Mouse (Mus musculus) embryonic facial prominence, embryonic 15.5 days (tissue): ENCODE measurements around the gene Cdkl1. TPM values are rescaled to one million over a fixed set of nuclear protein-coding genes. Genes with fewer than 3 reads are reported as not detected.

ENCODE experiments used
- ATAC-seq: fragments of 200-750 bp; cut with Nextera tagmentation; 2 replicates; pipeline ENCODE4 v1.8.0; 2017; ENCODE audit warnings: low read depth, moderate TSS enrichment; ENCODE audit not compliant: insufficient number of reproducible peaks, low FRiP score, low TSS enrichment
- H3K27ac ChIP-seq: fragments of 300-500 bp; sonication (generic); replicated peaks from 2 replicates; pipeline ENCODE4 v1.5.1; 2015; ENCODE audit warnings: mild to moderate bottlenecking, inconsistent platforms
- H3K27me3 ChIP-seq: fragments of 300-500 bp; sonication (generic); 2 replicates; pipeline ENCODE4 v1.6.1; 2015; ENCODE audit warnings: inconsistent platforms
- H3K36me3 ChIP-seq: fragments of 300-500 bp; sonication (generic); 2 replicates; pipeline ENCODE4 v1.6.1; 2015; ENCODE audit warnings: mild to moderate bottlenecking, inconsistent platforms
- H3K4me1 ChIP-seq: fragments of 300-500 bp; sonication (generic); 2 replicates; pipeline ENCODE4 v1.6.1; 2015; ENCODE audit warnings: inconsistent platforms
- H3K4me2 ChIP-seq: fragments of 300-500 bp; sonication (generic); replicated peaks from 2 replicates; pipeline ENCODE4 v1.6.1; 2015; ENCODE audit warnings: mild to moderate bottlenecking, inconsistent platforms
- H3K4me3 ChIP-seq: fragments of 300-500 bp; sonication (generic); replicated peaks from 2 replicates; pipeline ENCODE4 v1.5.1; 2015; ENCODE audit warnings: mild to moderate bottlenecking, inconsistent platforms
- H3K9ac ChIP-seq: fragments of 300-500 bp; sonication (generic); 2 replicates; pipeline ENCODE4 v1.6.1; 2015; ENCODE audit warnings: inconsistent platforms
- H3K9me3 ChIP-seq: fragments of 300-500 bp; sonication (generic); replicated peaks from 2 replicates; pipeline ENCODE4 v1.6.1; 2016; ENCODE audit warnings: inconsistent platforms
- WGBS: fragments of 180-500 bp; shearing (Covaris S2); methylation state at CpG from one replicate; pipeline ENCODE4 v1.1.7; 2015; 5-methylcytosine and 5-hydroxymethylcytosine counted together
- polyA plus RNA-seq: library from polyadenylated mRNA; unstranded; fragments of >200 nt; fragmentation: Nextera tagmentation; extraction: Ambion mirVana; gene quantifications from 2 replicates; pipeline ENCODE4 v1.2.1, GENCODE M21; 2015

Cdkl1 gene
- polyA plus RNA-seq, result 2.8 and 3.2 TPM in 2 replicates

- peak within 1 kb of the TSS; percentile 43 for H3K9ac ChIP-seq
- peaks cover 8% of the 10 kb centered on the region for H3K27me3 ChIP-seq
- H3K4me2 ChIP-seq, result peak within 1 kb of the TSS; percentile 94
- H3K4me1 ChIP-seq, result peaks cover 11% of the 10 kb centered on the region
- peak; percentile 73 for ATAC-seq
- H3K36me3 ChIP-seq, result no peaks in the 10 kb centered on the region
- H3K9me3 ChIP-seq, result no peaks in the 10 kb centered on the region
- 2% methylated on average over 45 of the region's 45 CpGs for WGBS
- H3K4me3 ChIP-seq, result peak within 1 kb of the TSS; percentile 49
- no peak within 1 kb of the TSS for H3K27ac ChIP-seq
Observed at GRCm38 (mm10) chr12:69790530-69791505, at the start of gene Cdkl1. Gene Cdkl1 (minus strand): TSS chr12:69791267.

GRCm38 (mm10) chr12:69838376-69838775 is 47.3 kb upstream of the Cdkl1 start:
- Histone ChIP-seq H3K4me3 (no peak overlapping the region), H3K27me3 (no peaks in the 10 kb centered on the region), H3K9me3 (no peaks in the 10 kb centered on the region), H3K27ac (no peak overlapping the region), H3K36me3 (peaks cover 45% of the 10 kb centered on the region), H3K4me2 (no peak overlapping the region), H3K4me1 (0 out of 2 replicates have a peak, but pooled peaks cover under 1% of the 10 kb centered on the region), H3K9ac (no peak overlapping the region)
- 70% methylated on average over 11 of the region's 11 CpGs for WGBS
- no peak for ATAC-seq

GRCm38 (mm10) chr12:69833982-69834604 is 43.0 kb upstream of the Cdkl1 start:
- H3K36me3 ChIP-seq, result peaks cover 43% of the 10 kb centered on the region
- no peaks in the 10 kb centered on the region for H3K4me1 ChIP-seq
- no peaks in the 10 kb centered on the region for H3K27me3 ChIP-seq
- WGBS, result 78% methylated on average over 12 of the region's 12 CpGs
- no peak for ATAC-seq
- H3K9ac ChIP-seq, result no peak overlapping the region
- no peaks in the 10 kb centered on the region for H3K9me3 ChIP-seq
- H3K4me3 ChIP-seq, result no peak overlapping the region
- H3K27ac ChIP-seq, result no peak overlapping the region
- H3K4me2 ChIP-seq, result no peak overlapping the region

GRCm38 (mm10) chr12:69831239-69831910 is 40.3 kb upstream of the Cdkl1 start:
- Histone ChIP-seq H3K4me1 (no peaks in the 10 kb centered on the region), H3K9ac (no peak overlapping the region), H3K27me3 (no peaks in the 10 kb centered on the region), H3K27ac (no peak overlapping the region), H3K4me2 (no peak overlapping the region), H3K4me3 (no peak overlapping the region), H3K36me3 (peaks cover 48% of the 10 kb centered on the region), H3K9me3 (no peaks in the 10 kb centered on the region)
- WGBS, result 92% methylated on average over 9 of the region's 9 CpGs
- no peak for ATAC-seq

- Histone ChIP-seq H3K4me1 (no peaks in the 10 kb centered on the region), H3K9me3 (no peaks in the 10 kb centered on the region), H3K4me3 (no peak overlapping the region), H3K4me2 (no peak overlapping the region), H3K27ac (no peak overlapping the region), H3K9ac (no peak overlapping the region), H3K27me3 (no peaks in the 10 kb centered on the region), H3K36me3 (peaks cover 52% of the 10 kb centered on the region)
- WGBS, result 53% methylated on average over 2 of the region's 2 CpGs
- no peak for ATAC-seq
Observed at GRCm38 (mm10) chr12:69828214-69828613, 37.1 kb upstream of the Cdkl1 start.

- no peak for ATAC-seq
- no peaks in the 10 kb centered on the region for H3K27me3 ChIP-seq
- H3K4me3 ChIP-seq, result no peak overlapping the region
- H3K4me1 ChIP-seq, result no peaks in the 10 kb centered on the region
- H3K4me2 ChIP-seq, result no peak overlapping the region
- H3K36me3 ChIP-seq, result peaks cover 73% of the 10 kb centered on the region
- no peaks in the 10 kb centered on the region for H3K9me3 ChIP-seq
- 73% methylated on average over 9 of the region's 9 CpGs for WGBS
- no peak overlapping the region for H3K9ac ChIP-seq
- H3K27ac ChIP-seq, result no peak overlapping the region
Observed at GRCm38 (mm10) chr12:69824881-69825597, 34.0 kb upstream of the Cdkl1 start.

GRCm38 (mm10) chr12:69814272-69814671 is 23.2 kb upstream of the Cdkl1 start:
- peaks cover 71% of the 10 kb centered on the region for H3K36me3 ChIP-seq
- no peaks in the 10 kb centered on the region for H3K4me1 ChIP-seq
- no peak overlapping the region for H3K27ac ChIP-seq
- H3K4me3 ChIP-seq, result no peak overlapping the region
- ATAC-seq, result no peak
- no peaks in the 10 kb centered on the region for H3K9me3 ChIP-seq
- H3K27me3 ChIP-seq, result no peaks in the 10 kb centered on the region
- H3K4me2 ChIP-seq, result no peak overlapping the region
- 49% methylated on average over 6 of the region's 6 CpGs for WGBS
- H3K9ac ChIP-seq, result no peak overlapping the region

- 75% methylated on average over 2 of the region's 2 CpGs for WGBS
- Histone ChIP-seq H3K27ac (no peak overlapping the region), H3K27me3 (no peaks in the 10 kb centered on the region)
Observed at GRCm38 (mm10) chr12:69813596-69813995, 22.5 kb upstream of the Cdkl1 start.

GRCm38 (mm10) chr12:69812986-69813385 is 21.9 kb upstream of the Cdkl1 start:
- no peaks in the 10 kb centered on the region for H3K27me3 ChIP-seq
- no peaks in the 10 kb centered on the region for H3K4me1 ChIP-seq
- no peak overlapping the region for H3K4me3 ChIP-seq
- no peak overlapping the region for H3K4me2 ChIP-seq
- no peak overlapping the region for H3K9ac ChIP-seq
- no peak overlapping the region for H3K27ac ChIP-seq
- no peak for ATAC-seq
- WGBS, result 63% methylated on average over 3 of the region's 3 CpGs
- peaks cover 64% of the 10 kb centered on the region for H3K36me3 ChIP-seq
- H3K9me3 ChIP-seq, result no peaks in the 10 kb centered on the region

More at GRCm38 (mm10) chr12:69813596-69813995, 22.5 kb upstream of the Cdkl1 start:
- Histone ChIP-seq H3K4me1 (no peaks in the 10 kb centered on the region), H3K36me3 (peaks cover 69% of the 10 kb centered on the region), H3K4me2 (no peak overlapping the region), H3K4me3 (no peak overlapping the region), H3K9me3 (no peaks in the 10 kb centered on the region), H3K9ac (no peak overlapping the region)
- ATAC-seq, result no peak

- no peak overlapping the region for H3K9ac ChIP-seq
- no peaks in the 10 kb centered on the region for H3K9me3 ChIP-seq
- H3K4me1 ChIP-seq, result 0 out of 2 replicates have a peak, but pooled peaks cover 3% of the 10 kb centered on the region
- no peak for ATAC-seq
- no peak overlapping the region for H3K27ac ChIP-seq
- no peaks in the 10 kb centered on the region for H3K27me3 ChIP-seq
- 20% methylated on average over 1 of the region's 1 CpGs for WGBS
- peaks cover 59% of the 10 kb centered on the region for H3K36me3 ChIP-seq
- H3K4me3 ChIP-seq, result no peak overlapping the region
- H3K4me2 ChIP-seq, result no peak overlapping the region
Observed at GRCm38 (mm10) chr12:69811976-69812375, 20.9 kb upstream of the Cdkl1 start.
